Mouse (Mus musculus) left cerebral cortex, adult 8-10 months (tissue): ENCODE results near the gene Tmem210. TPM values are rescaled to one million over a fixed set of nuclear protein-coding genes. Genes with fewer than 3 reads are reported as not detected.

ENCODE experiments used
- DNase-seq, 2 experiments: peaks; one replicate each; pipeline ENCODE4 v3.0.0; 2022; ENCODE audit warnings: low spot score in 2 of 2
- total RNA-seq, 4 experiments: library from RNA; stranded (reverse); gene quantifications; 2 replicates each; pipeline ENCODE4 v1.2.4; 2022

Gene Tmem210
- total RNA-seq, 4 experiments from 2014 or later: not detected

GRCm38 (mm10) chr2:25292856-25293255, 4.9 kb downstream of the Tmem210 start:
- DNase-seq: no peak

- DNase-seq: peak in 1 of 2 experiments; percentile 25
Measured at GRCm38 (mm10) chr2:25293706-25294105, 5.8 kb downstream of the Tmem210 start.

- no peak for DNase-seq
Measured at GRCm38 (mm10) chr2:25297093-25297492, 9.1 kb downstream of the Tmem210 start.

GRCm38 (mm10) chr2:25298046-25298445, 10.1 kb downstream of the Tmem210 start:
- DNase-seq: no peak

- DNase-seq: no peak
Measured at GRCm38 (mm10) chr2:25303452-25303851, 15.5 kb downstream of the Tmem210 start.

- DNase-seq: no peak
Measured at GRCm38 (mm10) chr2:25303931-25304656, 16.1 kb downstream of the Tmem210 start.

GRCm38 (mm10) chr2:25304657-25305541, 17.0 kb downstream of the Tmem210 start:
- DNase-seq: peak in 1 of 2 experiments; percentile 73

- no peak for DNase-seq
Measured at GRCm38 (mm10) chr2:25305587-25306359, 17.8 kb downstream of the Tmem210 start.

- no peak for DNase-seq
Measured at GRCm38 (mm10) chr2:25310180-25310579, 22.2 kb downstream of the Tmem210 start.

GRCm38 (mm10) chr2:25310969-25311368, 23.0 kb downstream of the Tmem210 start:
- DNase-seq: no peak

- no peak for DNase-seq
Measured at GRCm38 (mm10) chr2:25311491-25311891, 23.5 kb downstream of the Tmem210 start.

- DNase-seq: no peak
Measured at GRCm38 (mm10) chr2:25318119-25318966, 30.4 kb downstream of the Tmem210 start.

GRCm38 (mm10) chr2:25318971-25319773, 31.2 kb downstream of the Tmem210 start, which contains the start of gene Grin1:
Grin1 (minus strand) TSS chr2:25319187.
- peak; percentile 68 to 91 for DNase-seq

GRCm38 (mm10) chr2:25320084-25320483, 32.1 kb downstream of the Tmem210 start:
- DNase-seq: no peak

GRCm38 (mm10) chr2:25326036-25326435, 38.1 kb downstream of the Tmem210 start:
- no peak for DNase-seq

GRCm38 (mm10) chr2:25328440-25328839, 40.5 kb downstream of the Tmem210 start:
- DNase-seq: no peak

- DNase-seq: no peak
Measured at GRCm38 (mm10) chr2:25331470-25331869, 43.5 kb downstream of the Tmem210 start.

GRCm38 (mm10) chr2:25332286-25333160, 44.6 kb downstream of the Tmem210 start, which contains the start of gene Man1b1:
Man1b1 (plus strand) TSS chr2:25332338.
- peak; percentile 99 for DNase-seq

- DNase-seq: no peak
Measured at GRCm38 (mm10) chr2:25333569-25333968, 45.6 kb downstream of the Tmem210 start.
